Mouse (Mus musculus): ENCODE measurements around the gene Olfr742. TPM values are rescaled to one million over a fixed set of nuclear protein-coding genes. Genes with fewer than 3 reads are reported as not detected.

Olfr742 gene
- not detected for total RNA-seq (2021)
- long read RNA-seq, experiment 1, result 0 reads
- long read RNA-seq, experiment 2, result 0 reads

GRCm38 (mm10) chr14:50503300-50503699 is at the start of gene Olfr742:
Gene Olfr742 (plus strand): TSS chr14:50503600.
- DNase-seq, result no peak

- no peak for DNase-seq
Observed at GRCm38 (mm10) chr14:50472438-50472837, 31.0 kb upstream of the Olfr742 start, which contains the start of gene Olfr741. Gene Olfr741 (plus strand): TSS chr14:50472738.

- DNase-seq, result no peak
Observed at GRCm38 (mm10) chr14:50478406-50478805, 25.0 kb upstream of the Olfr742 start.

GRCm38 (mm10) chr14:50521539-50521938 is 18.1 kb downstream of the Olfr742 start, which contains the start of gene Olfr743:
Gene Olfr743 (plus strand): TSS chr14:50521839.
- DNase-seq, result no peak

DNA sequence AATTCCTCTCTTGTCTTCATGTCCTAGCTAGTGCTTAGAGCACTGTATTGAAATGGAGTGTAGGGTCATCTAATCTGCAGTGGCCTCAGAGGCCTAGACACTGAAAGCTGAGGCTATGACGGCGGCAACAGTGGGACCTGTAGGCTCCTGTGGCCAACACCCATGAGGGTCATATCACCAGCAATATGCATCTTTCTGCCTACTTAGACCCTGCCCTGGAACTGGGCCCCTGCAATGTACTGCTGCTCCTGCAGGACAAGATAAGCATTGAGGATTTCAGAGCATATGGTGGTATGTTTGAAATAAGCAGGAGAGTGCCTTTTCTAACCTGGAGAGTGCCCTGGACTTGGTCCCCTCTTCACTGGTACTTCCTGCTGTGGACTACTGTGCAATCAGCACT is 49.3 kb downstream of the Olfr742 start:
- DNase-seq, result no peak

Other genes starting within 250 kb of the Olfr742 start
- gene Olfr732, start 219.4 kb upstream of the Olfr742 start, total RNA-seq (2021), result not detected
- not detected for gene Olfr733, start 202.1 kb upstream of the Olfr742 start, total RNA-seq (2021)
- gene Olfr734, start 176.8 kb upstream of the Olfr742 start, total RNA-seq (2021), result under 1 TPM in 1 of 2 experiments, not detected in 1; 0.07 TPM
- gene Olfr735, start 154.7 kb upstream of the Olfr742 start, total RNA-seq (2021), result not detected
- gene Tlr11, start 145.7 kb upstream of the Olfr742 start, total RNA-seq (2021), result under 1 TPM in 1 of 2 experiments, not detected in 1; 0.17 TPM
- not detected for gene Olfr736, start 122.4 kb upstream of the Olfr742 start, total RNA-seq (2021)
- not detected for gene Olfr738, start 96.0 kb upstream of the Olfr742 start, total RNA-seq (2021)
- gene Olfr739, start 85.0 kb upstream of the Olfr742 start, total RNA-seq (2021), result not detected
- gene Olfr740, start 58.1 kb upstream of the Olfr742 start, total RNA-seq (2021), result not detected
- not detected for gene Olfr741, start 30.9 kb upstream of the Olfr742 start, total RNA-seq (2021)
- gene Olfr743, start 18.2 kb downstream of the Olfr742 start, total RNA-seq (2021), result not detected
- gene Olfr744, start 111.3 kb downstream of the Olfr742 start, total RNA-seq (2021), result not detected
- gene Olfr745, start 135.8 kb downstream of the Olfr742 start, total RNA-seq (2021), result not detected
- not detected for gene Olfr746, start 143.5 kb downstream of the Olfr742 start, total RNA-seq (2021)
- gene Olfr747, start 189.6 kb downstream of the Olfr742 start, total RNA-seq (2021), result not detected
- gene Olfr748, start 203.8 kb downstream of the Olfr742 start, total RNA-seq (2021), result not detected
- not detected for gene Olfr749, start 241.5 kb downstream of the Olfr742 start, total RNA-seq (2021)